In the genomic region with DNA sequence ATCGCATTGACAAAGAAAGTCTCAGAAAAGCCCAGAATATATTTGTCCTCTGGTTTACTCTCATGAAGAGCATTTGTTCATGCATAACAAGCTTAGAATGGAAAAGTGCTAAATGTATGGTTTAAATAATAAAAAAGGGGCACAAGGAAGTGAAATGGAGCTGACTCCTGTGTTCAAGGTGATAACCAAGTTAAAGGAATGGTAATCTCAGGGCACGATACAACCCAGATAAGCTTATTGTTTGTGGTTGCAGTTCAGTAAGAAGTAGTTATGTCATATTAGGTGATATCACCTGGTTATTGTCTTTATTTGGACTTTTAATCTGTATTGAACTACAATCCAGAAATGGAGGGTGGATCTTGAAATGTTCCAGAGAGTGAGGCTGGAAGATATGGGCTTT, we compare ENCODE assay signal across 31 mouse cellular contexts.
"Had no signal": no experiment of that assay in that cellular context is flagged by ENCODE, and none has a peak within 500 bp of the region (broad histone marks: within the 10 kb centered on the region; RNA-seq: fewer than 3 reads in every experiment).

No protein-coding gene starts in this region.

- H3K27me3 ChIP-seq: heart, embryonic 12.5 days; heart, embryonic 13.5 days; heart, embryonic 15.5 days; hindbrain, embryonic 12.5 days; hindbrain, embryonic 13.5 days; hindbrain, embryonic 15.5 days; intestine, embryonic 15.5 days; kidney, embryonic 15.5 days had no signal

- DNase-seq: heart, postnatal 10 days; heart, postnatal 14 days; heart, postnatal 36 days; heart, postnatal 4 days; kidney, adult 11 months; kidney, adult 18-20 months; kidney, adult 2 months; kidney, adult 8-10 months; kidney, adult 9 months; kidney, postnatal 10 days; kidney, postnatal 14 days; kidney, postnatal 25 days; kidney, postnatal 36 days; kidney, postnatal 4 days; layer of hippocampus, adult 9-11 months; layer of hippocampus, postnatal 36 days had no signal

- H3K9me3 ChIP-seq: heart, embryonic 10.5 days; heart, embryonic 12.5 days; heart, embryonic 13.5 days; heart, embryonic 15.5 days; hindbrain, embryonic 10.5 days; hindbrain, embryonic 12.5 days; hindbrain, embryonic 13.5 days; hindbrain, embryonic 15.5 days; intestine, embryonic 15.5 days; kidney, embryonic 15.5 days had no signal

- H3K27ac ChIP-seq: heart, embryonic 10.5 days; heart, embryonic 13.5 days; heart, embryonic 15.5 days; hindbrain, embryonic 10.5 days; hindbrain, embryonic 12.5 days; hindbrain, embryonic 13.5 days; hindbrain, embryonic 14.5 days; hindbrain, embryonic 15.5 days; hindbrain, postnatal 0 days; intestine, embryonic 15.5 days; kidney, embryonic 15.5 days; kidney, postnatal 0 days; layer of hippocampus, adult 2 months; left cerebral cortex, adult 2 months had no signal

- H3K4me3 ChIP-seq: heart, embryonic 10.5 days; heart, embryonic 12.5 days; heart, embryonic 13.5 days; heart, embryonic 15.5 days; hindbrain, embryonic 10.5 days; hindbrain, embryonic 12.5 days; hindbrain, embryonic 13.5 days; hindbrain, embryonic 15.5 days; intestine, embryonic 15.5 days; kidney, embryonic 15.5 days; layer of hippocampus, adult 2 months; left cerebral cortex, adult 2 months had no signal

- H3K9ac ChIP-seq: heart, embryonic 12.5 days; heart, embryonic 13.5 days; heart, embryonic 15.5 days; hindbrain, embryonic 12.5 days; hindbrain, embryonic 13.5 days; hindbrain, embryonic 14.5 days; hindbrain, embryonic 15.5 days; intestine, embryonic 15.5 days; kidney, embryonic 15.5 days had no signal

- H3K4me1 ChIP-seq: heart, embryonic 10.5 days; heart, embryonic 12.5 days; heart, embryonic 13.5 days; heart, embryonic 15.5 days; hindbrain, embryonic 10.5 days; hindbrain, embryonic 12.5 days; hindbrain, embryonic 13.5 days; hindbrain, embryonic 15.5 days; intestine, embryonic 15.5 days; kidney, embryonic 15.5 days had no signal

- H3K36me3 ChIP-seq: heart, embryonic 10.5 days; heart, embryonic 12.5 days; heart, embryonic 13.5 days; heart, embryonic 15.5 days; hindbrain, embryonic 10.5 days; hindbrain, embryonic 12.5 days; hindbrain, embryonic 13.5 days; hindbrain, embryonic 15.5 days; intestine, embryonic 15.5 days; kidney, embryonic 15.5 days had no signal
